Mouse (Mus musculus): Measurements from ENCODE around the gene Rgl2.

GRCm38 (mm10) chr17:33913905-33914304 is 15.4 kb upstream of the Rgl2 start:
- TF ChIP-seq CTCF (IDR thresholded peaks at IDR 0.05; ENCODE audit: low read depth, low read length) (no peak), POLR2A (IDR thresholded peaks at IDR 0.05; ENCODE audit: extremely low read depth, insufficient read depth, low read length) (no peak)
